Mouse (Mus musculus): ENCODE data around the gene Cfap45. TPM values are rescaled to one million over a fixed set of nuclear protein-coding genes. Genes with fewer than 3 reads are reported as not detected.

The Cfap45 gene
- 1 to 10 TPM; 3.6 to 3.7 TPM for total RNA-seq (2021)
- long read RNA-seq, experiment 1, partial matches to known transcripts, result 0 of 6 reads
- long read RNA-seq, experiment 1, other reads (novel, unspliced or antisense), result 4 of 6 reads
- long read RNA-seq, experiment 2, partial matches to known transcripts, result 0 of 4 reads
- long read RNA-seq, experiment 2, other reads (novel, unspliced or antisense), result 3 of 4 reads

DNA sequence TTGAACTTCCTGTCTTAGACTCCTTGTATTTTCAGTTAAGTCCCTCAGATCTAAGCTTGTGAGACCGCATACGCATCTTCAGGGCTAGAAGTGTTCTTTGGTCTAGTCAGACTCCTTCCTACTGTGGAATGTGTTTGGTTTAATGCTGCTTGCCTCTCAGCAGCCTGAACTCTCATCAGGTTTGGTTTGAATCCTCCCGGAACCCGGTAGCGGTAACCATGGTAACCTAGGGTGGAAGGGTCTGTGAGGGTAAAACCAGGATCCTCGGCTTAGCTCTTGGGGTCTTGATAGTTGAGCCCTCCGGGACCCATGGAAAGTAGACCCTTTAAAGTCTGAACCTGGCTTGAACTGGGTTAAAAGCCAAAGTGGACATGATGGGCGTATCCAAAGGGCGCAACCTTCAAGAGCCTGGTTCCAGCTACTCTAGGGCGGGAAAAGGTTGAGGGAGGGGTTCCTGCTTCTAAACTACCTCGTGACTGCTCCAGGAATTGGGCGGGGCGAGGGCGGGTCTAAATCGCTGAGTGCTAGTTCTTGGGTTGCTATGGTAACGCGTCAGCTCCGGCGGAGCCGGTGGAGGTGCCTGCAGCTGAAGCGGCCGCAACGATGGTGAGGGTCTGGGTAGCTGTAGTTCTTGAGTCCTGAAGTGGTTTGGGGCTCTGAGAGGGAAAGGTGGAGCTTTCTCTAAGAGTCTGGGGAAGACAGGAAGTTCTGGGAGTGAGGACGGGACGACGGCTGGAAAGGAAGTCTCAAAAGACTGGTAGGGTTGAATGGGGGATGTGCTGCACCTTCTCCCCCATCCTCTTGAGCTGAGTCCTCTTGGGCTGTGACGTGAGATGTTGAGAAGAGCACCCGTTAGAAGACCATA lies at the start of gene Cfap45:
Gene Cfap45, plus strand, starts transcription at position 226 of the 865 bp plus-strand sequence.
- intact Hi-C loops (cut with DNase I), result loop anchor here (10.0 kb wide), 1 partner anchor 874 kb away; no protein-coding TSS in a partner anchor
- DNase-seq (ENCODE audit: low spot score in 2 of 2), result peak; percentile 81 to 88

DNA sequence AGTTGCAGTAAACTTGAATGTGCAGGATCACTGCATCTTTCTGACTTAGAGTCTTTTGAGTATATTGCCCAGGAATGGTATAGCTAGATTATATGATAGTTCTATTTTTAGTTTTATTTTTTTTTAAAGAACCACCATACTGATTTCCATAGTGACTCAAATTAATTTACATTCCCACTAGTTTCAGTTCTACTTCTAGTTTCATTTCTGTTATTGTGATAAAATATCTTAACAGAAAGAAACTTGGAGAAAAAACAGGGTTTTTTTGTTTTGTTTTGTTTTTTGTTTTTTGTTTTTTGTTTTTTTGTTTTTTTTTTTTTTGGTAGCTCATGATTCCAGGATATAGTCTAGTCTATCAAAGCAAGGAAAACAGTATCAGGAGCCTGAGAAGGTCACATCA lies 47.7 kb upstream of the Cfap45 start:
- DNase-seq (ENCODE audit: low spot score in 2 of 2), result no peak
- intact Hi-C loops (cut with DNase I), result no loop called here

DNA sequence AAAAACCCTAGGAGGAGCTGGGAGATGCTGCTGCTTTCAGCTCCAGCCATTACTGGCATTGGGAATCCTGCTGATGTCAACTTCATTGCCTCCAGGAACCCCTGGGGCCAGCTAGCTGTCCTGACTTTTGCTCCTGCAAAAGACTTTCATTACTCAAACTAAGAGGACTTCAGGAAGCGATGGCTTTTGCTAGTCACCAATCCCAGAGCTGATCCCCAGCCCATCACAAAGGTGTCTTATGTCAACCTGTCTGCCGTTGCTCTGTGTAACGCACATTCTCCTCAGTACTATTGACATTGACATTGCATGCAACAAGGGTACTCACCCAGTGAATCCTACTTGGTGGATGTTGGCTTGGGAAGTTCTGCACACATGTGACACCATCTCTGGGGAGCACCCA lies 46.4 kb upstream of the Cfap45 start:
- DNase-seq (ENCODE audit: low spot score in 2 of 2), result no peak
- intact Hi-C loops (cut with DNase I), result no loop called here

DNA sequence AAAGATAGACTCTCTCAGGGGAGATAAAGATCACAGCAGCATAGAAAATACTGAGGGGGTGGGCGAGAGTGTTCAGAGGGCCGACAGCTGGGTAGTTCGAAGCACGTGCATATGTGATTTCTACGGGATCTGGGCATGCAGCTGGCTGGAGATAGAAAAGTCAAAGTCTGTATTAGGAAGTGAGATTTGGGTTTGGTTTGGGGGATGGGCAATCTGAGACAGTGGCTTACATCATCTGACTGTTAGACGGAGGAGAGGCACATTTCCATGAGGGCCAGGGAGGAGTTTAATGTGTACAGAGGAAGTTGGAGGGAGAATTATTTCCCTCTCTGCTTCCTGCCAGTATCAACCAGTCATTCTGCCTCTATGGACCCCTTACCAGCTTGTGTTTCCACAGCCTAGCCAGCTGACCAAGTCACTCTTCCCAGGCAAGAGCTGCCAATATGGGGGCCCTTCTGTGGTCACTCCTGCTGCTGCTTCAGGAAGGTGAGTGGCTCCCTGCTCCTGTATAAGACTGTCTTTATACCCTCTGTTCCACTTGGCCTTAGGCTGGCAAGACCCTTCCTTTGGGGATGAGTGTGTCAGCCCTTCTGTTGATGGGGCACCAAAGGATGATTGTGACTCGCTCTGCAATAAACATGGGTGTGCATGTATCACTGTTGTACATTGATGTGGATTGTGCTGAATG lies 45.4 kb upstream of the Cfap45 start, which contains the start of gene Slamf9:
Gene Slamf9, plus strand, starts transcription at position 305 of the 688 bp plus-strand sequence.
- DNase-seq (ENCODE audit: low spot score in 2 of 2), result peak in 1 of 2 experiments; percentile 53
- intact Hi-C loops (cut with DNase I), result no loop called here

DNA sequence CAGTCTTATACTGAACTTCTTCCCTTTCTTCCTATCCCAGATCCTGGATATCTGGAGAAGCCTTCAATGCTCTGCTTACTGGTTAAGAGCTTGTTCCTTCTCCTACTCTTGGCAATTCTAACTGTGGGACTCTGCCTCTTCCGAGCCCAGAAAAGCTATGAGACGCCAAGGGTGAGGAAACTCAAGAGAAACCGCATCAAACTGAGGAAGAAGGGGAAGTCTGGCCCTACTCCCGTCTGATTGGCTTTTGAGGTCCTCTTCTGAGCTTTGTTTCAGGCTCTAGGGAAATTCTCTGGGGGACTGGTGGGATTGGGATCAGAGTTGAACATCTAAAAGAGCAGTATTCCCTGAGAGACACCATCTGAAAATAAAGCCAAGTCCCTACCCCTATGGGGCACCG lies 42.6 kb upstream of the Cfap45 start:
- DNase-seq (ENCODE audit: low spot score in 2 of 2), result no peak
- intact Hi-C loops (cut with DNase I), result no loop called here

DNA sequence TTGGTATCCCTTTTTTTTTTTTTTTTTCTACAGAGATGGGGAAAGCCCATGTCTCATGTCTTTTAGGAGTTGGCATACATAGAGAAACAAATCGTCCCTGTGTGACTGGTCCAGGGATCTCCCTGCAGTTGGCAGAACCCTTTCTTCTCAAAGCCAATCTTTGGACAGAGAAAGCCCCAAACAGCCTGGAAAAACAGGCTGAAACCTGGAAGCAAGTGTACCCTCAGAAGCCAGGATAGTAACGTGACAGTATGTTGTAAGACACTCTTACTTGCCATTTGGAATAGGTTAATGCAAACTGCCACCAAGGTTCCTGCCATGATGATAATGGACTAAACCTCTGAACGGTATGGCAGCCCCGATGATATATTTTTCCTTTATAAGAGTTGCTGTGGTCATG lies 40.2 kb upstream of the Cfap45 start:
- no peak for DNase-seq (ENCODE audit: low spot score in 2 of 2)
- intact Hi-C loops (cut with DNase I), result no loop called here

DNA sequence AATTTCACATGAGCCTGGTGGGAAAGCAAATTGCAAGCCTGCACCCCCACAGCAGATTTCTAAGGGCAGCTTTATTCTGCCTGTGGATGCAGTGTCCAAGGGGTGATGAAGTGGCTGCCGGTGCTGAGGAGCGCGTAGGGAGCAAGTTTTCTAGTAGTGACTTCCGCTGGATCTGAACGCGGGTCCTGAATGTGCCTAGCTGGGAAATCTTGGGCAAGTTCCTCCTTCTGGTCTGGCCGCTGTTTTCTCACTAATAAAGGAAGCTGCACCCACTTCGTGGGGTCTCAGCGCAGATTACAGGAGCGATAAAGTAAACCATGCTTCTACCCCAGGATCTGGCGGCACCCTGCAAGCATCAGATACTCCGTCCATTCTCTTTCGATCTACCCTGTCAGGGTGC lies 39.5 kb upstream of the Cfap45 start:
- DNase-seq (ENCODE audit: low spot score in 2 of 2), result no peak
- intact Hi-C loops (cut with DNase I), result no loop called here

DNA sequence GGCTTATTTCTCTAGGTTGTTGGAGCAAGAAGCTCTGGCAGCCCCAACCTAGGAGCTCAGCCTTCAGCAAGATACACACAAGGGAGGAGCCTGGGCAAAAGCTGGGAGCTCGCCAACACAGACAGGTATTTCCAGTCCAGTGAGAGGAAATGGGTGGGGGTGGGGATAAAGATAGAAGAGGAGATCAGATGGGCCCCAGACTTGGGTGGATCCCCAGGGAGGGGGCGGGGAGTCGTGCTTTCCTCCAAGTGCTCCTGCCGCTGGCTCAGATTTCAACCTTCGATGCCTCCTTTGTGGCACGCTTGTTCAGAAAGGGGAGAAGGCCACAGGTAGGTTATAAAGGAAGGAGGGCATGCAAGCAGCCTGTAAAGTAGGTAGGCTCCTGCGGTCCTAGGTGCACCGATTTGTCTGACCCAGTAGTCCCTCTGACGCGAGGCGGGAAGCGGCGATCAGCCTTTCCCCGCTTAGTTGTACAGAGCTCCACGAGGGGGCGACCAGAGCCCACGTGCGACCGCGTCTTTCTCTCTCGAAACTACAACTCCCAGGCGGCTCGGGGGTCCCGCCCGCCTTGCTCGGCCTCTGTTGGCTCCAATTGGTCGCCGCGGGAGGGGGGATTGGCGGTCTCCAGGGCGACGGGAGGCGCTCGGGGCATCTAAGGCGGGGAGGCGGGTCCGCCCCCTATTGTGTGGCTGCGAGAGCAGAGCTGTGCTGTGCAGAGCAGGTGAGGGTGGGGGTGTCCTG lies 38.9 kb upstream of the Cfap45 start, which contains the start of gene Igsf9:
Gene Igsf9, plus strand, starts transcription at position 249 of the 741 bp plus-strand sequence.
- intact Hi-C loops (cut with DNase I), result no loop called here
- DNase-seq (ENCODE audit: low spot score in 2 of 2), result peak; percentile 95 to 96

DNA sequence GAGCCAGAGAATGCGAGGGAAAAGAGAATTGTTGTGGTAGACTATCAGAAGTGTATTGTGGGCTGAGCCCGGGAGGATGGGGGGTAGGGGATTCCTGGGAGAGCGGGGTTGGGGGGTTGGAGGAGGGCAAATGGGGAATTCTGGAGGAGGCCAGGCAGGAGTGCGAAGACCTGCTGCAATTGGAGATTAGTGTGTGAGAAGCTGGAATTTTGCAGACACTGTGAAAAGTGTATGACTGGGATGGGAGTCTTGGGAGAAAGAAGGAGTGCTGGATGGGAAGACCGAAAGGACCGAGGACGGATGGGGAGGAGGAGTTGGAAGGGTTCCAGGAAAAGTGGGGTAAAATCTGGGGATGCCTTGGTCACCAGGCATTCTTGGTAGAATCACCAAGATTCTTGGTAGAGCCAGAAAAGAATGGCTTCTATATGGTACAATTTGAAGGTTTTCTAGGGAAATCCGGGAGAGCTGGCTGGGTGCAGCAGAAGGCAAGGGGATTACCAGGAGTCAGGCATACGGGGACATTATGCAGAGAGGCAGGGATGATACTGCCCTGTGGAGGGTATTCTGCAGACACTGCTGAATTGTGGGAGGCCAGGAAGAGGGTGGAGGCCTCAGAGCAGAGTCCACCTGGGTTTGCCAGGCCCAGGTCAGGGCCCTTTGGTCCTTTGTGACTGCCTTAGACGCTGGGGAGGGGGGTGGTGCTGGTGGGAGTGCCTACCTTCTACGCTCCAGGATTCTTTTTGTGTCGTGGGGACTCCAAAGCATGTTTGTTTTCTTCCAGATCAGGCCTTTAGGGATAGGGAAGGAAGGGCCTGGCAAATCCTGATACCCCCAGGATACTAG lies 37.9 kb upstream of the Cfap45 start:
- intact Hi-C loops (cut with DNase I), result no loop called here
- no peak for DNase-seq (ENCODE audit: low spot score in 2 of 2)

DNA sequence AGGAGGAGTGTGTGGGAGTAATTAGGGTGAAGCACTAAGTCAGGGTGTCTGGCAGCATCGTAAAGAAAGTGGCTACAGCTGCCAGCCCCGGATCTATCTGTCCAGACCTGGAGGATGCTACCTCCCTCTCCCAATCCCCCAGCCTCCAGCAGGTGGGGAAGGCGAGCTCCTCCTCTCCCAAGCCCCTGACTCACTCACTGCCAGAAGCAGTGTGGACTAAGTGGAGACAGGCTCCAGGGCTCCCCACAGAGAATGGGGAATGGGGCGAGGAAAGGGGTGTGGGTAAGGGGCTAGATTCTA lies 37.3 kb upstream of the Cfap45 start:
- intact Hi-C loops (cut with DNase I), result no loop called here
- DNase-seq (ENCODE audit: low spot score in 2 of 2), result no peak

DNA sequence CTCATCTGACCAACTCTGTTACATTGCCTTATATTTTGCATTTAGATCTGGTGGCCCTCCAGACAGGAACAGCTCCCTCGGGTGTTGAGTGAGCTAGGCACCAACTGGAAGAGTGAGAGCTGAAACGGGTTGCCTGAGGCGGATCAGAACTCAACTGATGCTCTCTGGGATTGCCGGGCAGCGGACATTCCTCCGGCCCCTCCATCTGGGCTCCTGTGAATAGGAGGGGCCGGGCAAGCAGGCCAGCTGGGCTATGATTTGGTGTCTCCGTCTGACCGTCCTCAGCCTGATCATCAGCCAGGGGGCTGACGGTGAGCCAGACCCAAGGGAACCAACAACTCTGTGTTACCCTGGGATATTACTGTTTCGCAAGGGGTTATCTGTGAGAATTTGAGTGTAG lies 36.4 kb upstream of the Cfap45 start:
- intact Hi-C loops (cut with DNase I), result no loop called here
- no peak for DNase-seq (ENCODE audit: low spot score in 2 of 2)

DNA sequence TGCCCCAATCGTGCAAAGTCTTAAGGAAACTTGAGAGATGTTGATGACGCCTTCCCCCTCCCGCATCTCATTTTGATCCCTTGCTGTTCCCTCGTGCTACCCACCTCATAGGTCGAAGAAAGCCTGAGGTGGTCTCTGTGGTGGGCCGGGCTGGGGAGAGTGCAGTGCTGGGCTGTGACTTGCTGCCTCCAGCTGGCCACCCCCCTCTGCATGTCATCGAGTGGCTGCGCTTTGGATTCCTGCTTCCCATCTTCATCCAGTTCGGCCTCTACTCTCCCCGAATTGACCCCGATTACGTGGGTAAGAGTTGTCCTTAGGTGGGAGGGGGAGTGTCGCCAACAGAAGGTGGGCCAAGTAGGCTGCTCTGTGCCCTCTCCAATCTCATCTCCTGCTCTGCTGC lies 35.9 kb upstream of the Cfap45 start:
- intact Hi-C loops (cut with DNase I), result loop anchor here (5.0 kb wide), 1 partner anchor 148 kb away; the partner anchor contains the start of gene Dusp23
- DNase-seq (ENCODE audit: low spot score in 2 of 2), result no peak

DNA sequence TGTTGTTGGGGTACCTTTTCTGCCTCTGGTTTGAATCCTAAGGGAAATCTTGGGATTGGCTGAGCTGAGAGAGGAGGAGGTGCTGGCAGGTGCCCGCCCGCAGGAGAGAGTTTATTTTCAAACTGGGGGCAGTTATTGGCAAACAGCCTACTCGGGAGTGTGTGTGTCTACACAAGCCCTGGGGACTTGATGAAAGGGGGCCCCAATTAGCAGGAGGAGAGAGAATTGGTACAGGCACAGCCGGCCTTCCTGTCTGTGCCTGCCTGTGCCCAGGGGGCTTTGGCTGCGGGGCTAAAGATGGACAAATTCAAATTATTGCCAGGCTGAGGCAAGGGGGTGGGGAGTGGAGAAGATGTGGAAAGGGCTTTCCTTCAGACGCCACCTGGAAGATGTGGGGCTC lies 34.8 kb upstream of the Cfap45 start:
- no peak for DNase-seq (ENCODE audit: low spot score in 2 of 2)
- intact Hi-C loops (cut with DNase I), result loop anchor here (5.0 kb wide), 1 partner anchor 146 kb away; the partner anchor contains the start of gene Dusp23

DNA sequence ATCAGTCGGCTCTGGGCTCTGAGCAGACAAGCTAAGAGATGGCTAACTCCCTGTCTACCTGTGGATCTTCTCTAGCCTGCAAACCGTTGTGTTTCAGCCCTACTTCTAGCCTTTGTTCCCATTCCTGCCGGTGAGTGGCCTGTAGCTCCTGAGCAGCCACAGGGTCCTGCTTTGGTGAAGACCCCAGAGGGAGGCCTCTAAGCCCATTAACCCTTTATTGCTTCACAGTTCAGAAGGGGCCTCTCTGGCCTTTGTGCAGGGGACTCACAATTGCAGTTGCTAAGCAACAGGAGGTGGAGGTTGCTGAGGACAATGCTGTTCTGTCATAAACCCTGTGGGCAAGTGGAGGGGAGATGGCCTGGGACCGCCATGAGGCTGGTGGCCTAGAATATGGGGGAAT lies 34.4 kb upstream of the Cfap45 start:
- DNase-seq (ENCODE audit: low spot score in 2 of 2), result no peak
- intact Hi-C loops (cut with DNase I), result loop anchor here (5.0 kb wide), 1 partner anchor 146 kb away; the partner anchor contains the start of gene Dusp23

DNA sequence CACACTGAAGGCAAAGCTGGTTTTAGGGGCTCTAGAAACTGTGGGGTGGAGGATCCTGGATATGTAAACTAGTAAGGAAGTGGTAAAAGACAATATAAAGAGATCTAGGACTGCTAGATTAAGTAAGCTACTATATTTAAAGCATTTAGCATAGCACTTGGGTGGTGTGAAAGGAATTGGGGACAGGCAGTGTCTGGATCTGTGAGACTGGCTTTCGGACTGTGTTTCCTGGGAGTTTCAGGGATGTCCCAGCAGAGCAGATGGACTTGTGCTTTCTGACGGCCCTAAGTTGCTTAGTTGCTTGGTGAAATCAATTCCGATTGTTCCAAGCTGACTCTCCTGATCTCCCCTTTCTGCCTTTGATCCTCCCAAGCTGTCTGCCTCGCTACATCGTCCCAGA lies 34.0 kb upstream of the Cfap45 start:
- DNase-seq (ENCODE audit: low spot score in 2 of 2), result no peak
- intact Hi-C loops (cut with DNase I), result loop anchor here (5.0 kb wide), 1 partner anchor 146 kb away; the partner anchor contains the start of gene Dusp23

DNA sequence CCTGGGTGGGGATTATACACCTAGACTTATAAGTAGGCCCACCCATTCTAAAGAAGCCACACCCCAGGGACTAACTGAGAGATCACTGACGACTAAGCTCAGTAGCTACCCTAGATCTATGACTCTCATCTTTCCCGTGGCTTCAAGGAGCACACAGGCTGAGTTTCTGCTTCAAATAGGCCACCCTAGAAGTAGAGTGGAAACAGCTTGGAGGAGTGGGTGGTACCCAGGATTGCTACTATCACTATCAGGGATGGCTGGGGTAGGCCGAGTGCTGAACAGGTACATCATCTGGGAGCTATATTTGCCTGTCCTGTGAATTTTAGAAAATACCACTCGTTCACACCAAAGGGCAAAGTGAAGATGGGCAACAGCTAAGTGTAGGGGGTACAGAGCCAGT lies 32.7 kb upstream of the Cfap45 start:
- DNase-seq (ENCODE audit: low spot score in 2 of 2), result no peak
- intact Hi-C loops (cut with DNase I), result loop anchor here (5.0 kb wide), 1 partner anchor 144 kb away; the partner anchor contains the start of gene Dusp23

DNA sequence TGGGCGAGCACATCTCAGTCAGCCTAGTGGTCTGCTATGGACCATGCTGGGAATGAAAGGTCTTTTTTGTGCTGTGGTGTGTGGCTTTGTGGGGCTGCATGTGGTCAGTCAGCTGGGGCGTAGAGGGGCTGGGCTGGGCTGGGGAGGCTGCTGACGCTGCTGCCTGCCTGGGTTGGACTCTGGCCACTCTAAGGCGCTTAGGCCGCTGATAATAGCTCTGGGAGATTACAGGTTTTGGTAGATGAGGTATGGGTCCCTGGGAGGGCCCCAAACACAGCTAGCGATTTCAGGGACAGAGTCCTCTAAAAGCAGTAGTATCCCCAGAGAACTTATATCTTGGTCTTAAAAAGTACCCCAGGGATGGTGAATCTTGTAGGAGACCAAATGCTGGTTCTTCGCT lies 31.8 kb upstream of the Cfap45 start:
- intact Hi-C loops (cut with DNase I), result loop anchor here (5.0 kb wide), 1 partner anchor 143 kb away; the partner anchor contains the start of gene Dusp23
- no peak for DNase-seq (ENCODE audit: low spot score in 2 of 2)

DNA sequence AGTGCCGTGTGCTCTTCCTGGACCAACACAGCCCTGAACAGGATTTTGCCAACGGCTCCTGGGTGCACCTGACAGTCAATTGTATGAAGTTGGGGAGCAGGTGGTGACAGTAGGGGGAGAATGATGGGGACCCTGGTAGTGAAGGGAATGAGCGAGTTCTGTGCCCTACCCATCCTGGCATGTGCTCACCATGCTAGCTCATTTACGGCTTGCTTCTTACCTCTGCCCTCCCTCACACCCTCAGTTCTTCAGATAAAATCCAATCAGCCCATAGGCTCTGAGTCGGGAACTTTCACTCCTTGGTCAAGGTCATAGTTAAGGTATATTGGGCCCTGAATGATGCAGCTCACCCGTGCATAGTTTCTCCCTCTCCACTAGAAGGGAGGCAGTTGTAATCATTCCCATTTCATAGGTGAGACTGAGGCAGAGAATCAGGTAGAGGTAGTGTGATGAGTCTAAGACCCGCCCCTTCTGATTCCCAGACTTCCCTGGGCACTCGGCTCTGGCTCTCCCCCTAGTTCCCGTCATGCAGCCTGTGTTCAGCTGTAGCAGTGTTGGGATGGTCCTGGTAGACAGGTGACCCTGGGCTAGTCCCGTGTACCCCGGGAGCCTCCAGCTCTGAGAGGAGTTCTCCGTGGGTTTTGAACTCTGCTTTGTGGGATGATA lies 30.9 kb upstream of the Cfap45 start:
- DNase-seq (ENCODE audit: low spot score in 2 of 2), result no peak
- intact Hi-C loops (cut with DNase I), result loop anchor here (1.0 to 10.0 kb wide), 3 partner anchors 77 to 905 kb away; partner anchors contain the start of gene Dusp23
